Mouse (Mus musculus) kidney, postnatal 0 days (tissue): ENCODE data around the gene Tcaf3. TPM values are rescaled to one million over a fixed set of nuclear protein-coding genes. Genes with fewer than 3 reads are reported as not detected.

Source experiments
- ATAC-seq: fragments of 200-750 bp; cut with Nextera tagmentation; replicated peaks from 2 replicates; pipeline ENCODE4 v1.8.0; 2017; ENCODE audit warnings: low read depth, moderate number of reproducible peaks, moderate TSS enrichment, moderate library complexity; ENCODE audit not compliant: low FRiP score
- DNase-seq: peaks from one replicate; pipeline ENCODE4 v3.0.0-alpha.2; 2016; ENCODE audit warnings: low spot score
- H3K27ac ChIP-seq: fragments of 300-500 bp; sonication (generic); 2 replicates; pipeline ENCODE4 v1.5.1; 2014; ENCODE audit warnings: mild to moderate bottlenecking
- H3K27me3 ChIP-seq: fragments of 300-500 bp; sonication (generic); 2 replicates; pipeline ENCODE4 v1.6.1; 2014; ENCODE audit warnings: low read length, mixed read lengths; ENCODE audit not compliant: insufficient read depth
- H3K36me3 ChIP-seq: fragments of 300-500 bp; sonication (generic); 2 replicates; pipeline ENCODE4 v1.6.1; 2014; ENCODE audit warnings: low read length, mixed read lengths; ENCODE audit not compliant: insufficient read depth
- H3K4me1 ChIP-seq: fragments of 300-500 bp; sonication (generic); replicated peaks from 2 replicates; pipeline ENCODE4 v1.6.1; 2014; ENCODE audit warnings: antibody characterized with exemption, low read length, mixed read lengths; ENCODE audit not compliant: insufficient read depth
- H3K4me2 ChIP-seq: fragments of 300-500 bp; sonication (generic); 2 replicates; pipeline ENCODE4 v1.6.1; 2014; ENCODE audit warnings: mild to moderate bottlenecking, low read length, moderate library complexity, mixed read lengths
- H3K4me3 ChIP-seq: fragments of 300-500 bp; sonication (generic); replicated peaks from 2 replicates; pipeline ENCODE4 v1.5.1; 2014; ENCODE audit warnings: low read depth, low read length
- H3K9ac ChIP-seq: fragments of 300-500 bp; sonication (generic); 2 replicates; pipeline ENCODE4 v1.6.1; 2014; ENCODE audit warnings: low read depth, low read length
- H3K9me3 ChIP-seq: fragments of 300-500 bp; sonication (generic); replicated peaks from 2 replicates; pipeline ENCODE4 v1.6.1; 2016; ENCODE audit warnings: low read length, inconsistent platforms, mixed read lengths
- CTCF ChIP-seq: IDR thresholded peaks from 2 replicates; pipeline ENCODE4 v1.5.1; 2016; ENCODE audit warnings: antibody characterized with exemption, low read depth, mild to moderate bottlenecking, moderate library complexity
- WGBS: fragments of 180-500 bp; shearing (Covaris S2); extraction: QIAGEN DNeasy Blood & Tissue Kit; methylation state at CpG from one replicate; pipeline ENCODE4 v1.1.7; 2014; 5-methylcytosine and 5-hydroxymethylcytosine counted together
- polyA plus RNA-seq: library from polyadenylated mRNA; unstranded; fragments of >200 nt; fragmentation: Nextera tagmentation; extraction: Ambion mirVana; gene quantifications from 2 replicates; pipeline ENCODE4 v1.2.1, GENCODE M21; 2015

Tcaf3 gene
- polyA plus RNA-seq, 1 experiment from 2014 or later = not detected

DNA sequence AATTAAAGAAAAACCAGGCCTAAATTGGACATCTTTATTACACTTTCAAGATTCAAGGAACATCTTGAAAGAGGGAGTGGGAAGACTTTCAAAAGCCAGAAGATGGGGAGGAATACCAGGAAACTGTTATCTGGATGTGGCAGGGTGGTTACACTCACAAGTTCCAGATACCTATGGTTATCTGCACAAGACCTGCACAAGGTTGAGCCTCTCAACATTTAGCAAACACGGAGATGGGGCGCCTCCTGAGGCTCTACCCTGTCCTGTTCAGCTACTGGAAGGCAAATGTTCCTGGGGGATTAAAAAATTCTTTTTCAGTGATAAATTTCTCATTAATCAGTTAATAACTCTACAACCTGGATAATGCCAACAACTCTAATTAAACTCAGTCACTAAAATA is 20.1 kb downstream of the Tcaf3 start:
- TF ChIP-seq CTCF = no peak
- Histone ChIP-seq H3K27me3 (no peaks in the 10 kb centered on the region), H3K4me1 (no peaks in the 10 kb centered on the region), H3K4me3 (no peak overlapping the region), H3K9ac (no peak overlapping the region), H3K4me2 (no peak overlapping the region), H3K27ac (no peak overlapping the region), H3K9me3 (no peaks in the 10 kb centered on the region), H3K36me3 (no peaks in the 10 kb centered on the region)
- DNase-seq (no peak), ATAC-seq (no peak)
- 91% methylated on average over 2 of the region's 2 CpGs for WGBS

- H3K9ac ChIP-seq = no peak overlapping the region
- TF ChIP-seq CTCF = no peak
- no peaks in the 10 kb centered on the region for H3K9me3 ChIP-seq
- no peak overlapping the region for H3K4me3 ChIP-seq
- no peaks in the 10 kb centered on the region for H3K27me3 ChIP-seq
- DNase-seq = no peak
- 65% methylated on average over 2 of the region's 2 CpGs for WGBS
- H3K4me1 ChIP-seq = no peaks in the 10 kb centered on the region
- H3K27ac ChIP-seq = no peak overlapping the region
- no peak overlapping the region for H3K4me2 ChIP-seq
- H3K36me3 ChIP-seq = no peaks in the 10 kb centered on the region
- ATAC-seq = no peak
These were observed 29.3 kb downstream of the Tcaf3 start for GRCm38 (mm10) chr6:42568205-42568604.

DNA sequence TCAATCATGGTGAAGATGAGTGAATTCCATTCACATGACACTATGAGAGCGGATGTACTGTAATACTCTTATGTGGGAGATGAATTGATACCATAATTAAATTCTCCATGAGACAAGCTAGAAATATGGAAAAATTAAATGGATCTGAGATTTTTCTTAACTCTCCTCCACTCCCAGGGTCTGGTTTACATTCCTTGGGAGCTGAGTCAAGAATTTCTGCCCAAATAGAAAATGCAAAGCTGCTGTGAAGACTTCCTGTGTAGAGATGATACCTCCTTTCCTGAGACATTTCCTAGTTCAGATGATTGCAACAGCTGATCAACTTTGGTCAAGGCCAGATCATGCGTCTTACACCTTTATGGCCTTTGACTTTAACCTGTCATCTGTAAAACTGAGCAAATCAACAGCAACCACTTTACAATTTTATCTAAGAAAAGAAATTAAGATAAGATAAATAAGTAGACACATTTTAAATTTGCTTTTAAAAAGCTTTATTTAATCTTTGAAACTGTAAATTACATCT is 31.4 kb downstream of the Tcaf3 start:
- DNase-seq (no peak), ATAC-seq (no peak)
- TF ChIP-seq CTCF = no peak
- no peaks in the 10 kb centered on the region for H3K27me3 ChIP-seq
- no peak overlapping the region for H3K4me3 ChIP-seq
- no peaks in the 10 kb centered on the region for H3K4me1 ChIP-seq
- H3K9ac ChIP-seq = no peak overlapping the region
- no peaks in the 10 kb centered on the region for H3K36me3 ChIP-seq
- 75% methylated on average over 2 of the region's 2 CpGs for WGBS
- no peaks in the 10 kb centered on the region for H3K9me3 ChIP-seq
- no peak overlapping the region for H3K27ac ChIP-seq
- H3K4me2 ChIP-seq = no peak overlapping the region

DNA sequence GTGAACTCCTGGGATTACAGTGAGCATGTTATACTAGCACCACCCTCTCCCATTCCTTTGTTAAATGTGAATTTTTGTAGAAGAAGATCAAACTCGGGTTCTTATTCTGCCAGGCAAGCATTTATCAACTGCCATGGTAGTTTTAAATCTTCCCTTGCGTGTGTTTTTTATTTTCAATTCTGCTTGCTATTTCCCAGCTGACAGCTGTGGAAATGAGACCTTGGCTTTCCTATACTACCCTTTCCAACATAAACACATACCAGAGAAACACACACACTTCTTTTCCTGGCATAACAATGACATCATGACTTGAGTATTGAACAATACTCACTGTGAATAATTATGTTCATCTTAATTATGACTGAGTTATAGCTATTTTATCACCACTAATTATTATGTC is 35.2 kb downstream of the Tcaf3 start:
- DNase-seq (no peak), ATAC-seq (no peak)
- Histone ChIP-seq H3K27me3 (no peaks in the 10 kb centered on the region), H3K36me3 (no peaks in the 10 kb centered on the region), H3K4me3 (no peak overlapping the region), H3K9ac (no peak overlapping the region), H3K4me1 (no peaks in the 10 kb centered on the region), H3K27ac (no peak overlapping the region), H3K9me3 (no peaks in the 10 kb centered on the region), H3K4me2 (no peak overlapping the region)
- TF ChIP-seq CTCF = no peak
- 43% methylated on average over 2 of the region's 2 CpGs for WGBS

- Histone ChIP-seq H3K4me1 (no peaks in the 10 kb centered on the region), H3K9me3 (no peaks in the 10 kb centered on the region), H3K36me3 (no peaks in the 10 kb centered on the region), H3K9ac (no peak overlapping the region), H3K4me3 (no peak overlapping the region), H3K4me2 (no peak overlapping the region), H3K27me3 (no peaks in the 10 kb centered on the region), H3K27ac (no peak overlapping the region)
- DNase-seq (no peak), ATAC-seq (no peak)
- no peak for TF ChIP-seq CTCF
- WGBS = 54% methylated on average over 5 of the region's 5 CpGs
These were observed 36.6 kb downstream of the Tcaf3 start for GRCm38 (mm10) chr6:42560885-42561284.

DNA sequence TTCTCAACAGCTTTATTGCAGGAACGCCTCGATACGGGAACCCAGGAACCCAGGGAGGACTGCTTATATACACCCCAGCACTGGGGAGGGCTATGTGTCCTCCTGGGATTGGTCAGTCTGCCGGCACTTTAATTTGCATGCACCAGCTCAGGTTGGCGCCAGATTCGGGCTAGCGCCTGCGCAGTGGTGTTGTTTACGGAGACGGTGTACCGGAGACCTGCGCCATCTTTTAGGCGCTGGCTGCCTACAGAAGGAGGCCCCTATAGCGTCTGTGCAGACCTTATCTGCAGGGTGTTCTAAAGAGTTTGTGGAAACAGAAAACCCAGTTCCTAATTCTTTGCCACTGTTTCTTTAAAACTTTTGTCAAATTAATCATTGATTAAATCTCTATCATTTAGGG is 38.9 kb downstream of the Tcaf3 start:
- H3K4me1 ChIP-seq = no peaks in the 10 kb centered on the region
- H3K9me3 ChIP-seq = no peaks in the 10 kb centered on the region
- ATAC-seq (no peak), DNase-seq (no peak)
- 96% methylated on average over 14 of the region's 14 CpGs for WGBS
- H3K36me3 ChIP-seq = no peaks in the 10 kb centered on the region
- no peaks in the 10 kb centered on the region for H3K27me3 ChIP-seq
- H3K9ac ChIP-seq = no peak overlapping the region
- no peak overlapping the region for H3K4me2 ChIP-seq
- TF ChIP-seq CTCF = no peak
- no peak overlapping the region for H3K27ac ChIP-seq
- H3K4me3 ChIP-seq = no peak overlapping the region

GRCm38 (mm10) chr6:42547461-42547860 is 50.0 kb downstream of the Tcaf3 start, which contains the start of gene Olfr455:
Gene Olfr455 (minus strand): TSS chr6:42547587.
- DNase-seq (no peak), ATAC-seq (no peak)
- H3K27ac ChIP-seq = no peak within 1 kb of the TSS
- H3K9ac ChIP-seq = no peak within 1 kb of the TSS
- no peaks in the 10 kb centered on the region for H3K9me3 ChIP-seq
- no peak within 1 kb of the TSS for H3K4me2 ChIP-seq
- no peaks in the 10 kb centered on the region for H3K27me3 ChIP-seq
- 80% methylated on average over 4 of the region's 4 CpGs for WGBS
- H3K36me3 ChIP-seq = no peaks in the 10 kb centered on the region
- no peak for TF ChIP-seq CTCF
- H3K4me1 ChIP-seq = no peaks in the 10 kb centered on the region
- H3K4me3 ChIP-seq = no peak within 1 kb of the TSS
